Mouse (Mus musculus): Measurements from ENCODE around the gene Rfx4. TPM values are rescaled to one million over a fixed set of nuclear protein-coding genes. Genes with fewer than 3 reads are reported as not detected.

Gene Rfx4
- polyA plus RNA-seq, 1 experiment from 2014 or later, result 62.9 TPM

GRCm38 (mm10) chr10:84754851-84755785 is 744 bp upstream of the Rfx4 start:
- under 1% methylated on average over 61 of the region's 66 CpGs for WGBS
- DNase-seq (ENCODE audit: low spot score) (peak; percentile 89), ATAC-seq (ENCODE audit: insufficient read depth, low FRiP score, low TSS enrichment) (peak; percentile 77)
- H3K9me3 ChIP-seq (ENCODE audit: control insufficient read depth, low read length), result no peaks in the 10 kb centered on the region
- H3K36me3 ChIP-seq (ENCODE audit: control insufficient read depth, insufficient read depth, low read length), result no peaks in the 10 kb centered on the region
- H3K4me1 ChIP-seq (ENCODE audit: control insufficient read depth, insufficient read depth, low read length), result peaks cover 13% of the 10 kb centered on the region
- H3K4me3 ChIP-seq (ENCODE audit: low read depth, low read length), result peak overlapping the region; percentile 56
- peak overlapping the region; percentile 76 for H3K4me2 ChIP-seq (ENCODE audit: low read depth)
- peaks cover 36% of the 10 kb centered on the region for H3K27me3 ChIP-seq (ENCODE audit: control insufficient read depth, insufficient read depth, low read length)
- peak overlapping the region; percentile 62 for H3K9ac ChIP-seq (ENCODE audit: low read length)
- H3K27ac ChIP-seq (ENCODE audit: low read depth, low read length), result peak overlapping the region; percentile 96

DNA sequence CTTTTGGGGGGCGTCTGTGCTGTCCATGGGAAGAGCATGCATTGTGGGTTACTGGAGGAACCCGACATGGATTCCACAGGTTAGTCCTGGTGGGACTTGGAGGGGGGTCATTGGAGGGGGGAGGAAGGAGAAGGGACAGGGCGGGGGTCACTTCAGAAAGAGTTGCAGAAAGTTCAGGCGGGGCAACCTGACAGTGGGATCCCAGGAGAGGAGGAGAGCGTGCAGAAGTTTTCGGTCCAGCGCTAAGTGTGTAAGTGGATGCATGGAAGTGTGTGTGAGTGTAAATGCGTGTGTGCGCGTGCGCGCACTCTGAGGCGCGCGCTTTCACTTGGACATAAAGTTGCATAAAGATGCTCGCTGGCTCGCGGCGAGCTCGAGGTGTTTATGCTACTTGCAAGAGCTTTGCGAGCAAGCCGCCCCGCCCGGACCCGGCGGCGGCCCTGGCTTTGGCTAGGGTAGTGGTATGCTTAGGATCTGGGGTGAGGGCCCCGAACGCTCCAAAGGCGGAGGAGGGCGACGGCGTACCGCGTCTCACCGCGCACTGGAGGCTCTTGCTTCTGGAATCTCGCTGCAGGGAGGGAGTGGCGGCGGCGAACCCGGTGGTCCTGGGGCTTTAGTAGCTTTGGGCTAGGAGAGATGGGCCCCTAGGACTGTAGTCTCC is 703 bp downstream of the Rfx4 start:
- DNase-seq (ENCODE audit: low spot score) (peak; percentile 77), ATAC-seq (ENCODE audit: insufficient read depth, low FRiP score, low TSS enrichment) (0 out of 2 replicates have a peak, but pooled peaks have one; percentile 13)
- Histone ChIP-seq H3K27ac (ENCODE audit: low read depth, low read length) (peak overlapping the region; percentile 96), H3K4me1 (ENCODE audit: control insufficient read depth, insufficient read depth, low read length) (peaks cover 19% of the 10 kb centered on the region), H3K36me3 (ENCODE audit: control insufficient read depth, insufficient read depth, low read length) (no peaks in the 10 kb centered on the region), H3K4me2 (ENCODE audit: low read depth) (peak overlapping the region; percentile 76), H3K9me3 (ENCODE audit: control insufficient read depth, low read length) (no peaks in the 10 kb centered on the region), H3K27me3 (ENCODE audit: control insufficient read depth, insufficient read depth, low read length) (peaks cover 41% of the 10 kb centered on the region), H3K9ac (ENCODE audit: low read length) (peak overlapping the region; percentile 60), H3K4me3 (ENCODE audit: low read depth, low read length) (peak overlapping the region; percentile 56)
- WGBS, result under 1% methylated on average over 42 of the region's 42 CpGs

GRCm38 (mm10) chr10:84757426-84758199 is 1.8 kb downstream of the Rfx4 start:
- Histone ChIP-seq H3K36me3 (ENCODE audit: control insufficient read depth, insufficient read depth, low read length) (no peaks in the 10 kb centered on the region), H3K27ac (ENCODE audit: low read depth, low read length) (peak overlapping the region; percentile 96), H3K4me2 (ENCODE audit: low read depth) (peak overlapping the region; percentile 76), H3K9ac (ENCODE audit: low read length) (peak overlapping the region; percentile 60), H3K27me3 (ENCODE audit: control insufficient read depth, insufficient read depth, low read length) (peaks cover 41% of the 10 kb centered on the region), H3K4me1 (ENCODE audit: control insufficient read depth, insufficient read depth, low read length) (peaks cover 19% of the 10 kb centered on the region), H3K9me3 (ENCODE audit: control insufficient read depth, low read length) (no peaks in the 10 kb centered on the region), H3K4me3 (ENCODE audit: low read depth, low read length) (peak overlapping the region; percentile 56)
- ATAC-seq (ENCODE audit: insufficient read depth, low FRiP score, low TSS enrichment), result no peak
- WGBS, result 2% methylated on average over 22 of the region's 22 CpGs
- peak; percentile 42 for DNase-seq (ENCODE audit: low spot score)

- Histone ChIP-seq H3K27me3 (ENCODE audit: control insufficient read depth, insufficient read depth, low read length) (peaks cover 41% of the 10 kb centered on the region), H3K4me2 (ENCODE audit: low read depth) (peak overlapping the region; percentile 76), H3K36me3 (ENCODE audit: control insufficient read depth, insufficient read depth, low read length) (no peaks in the 10 kb centered on the region), H3K9ac (ENCODE audit: low read length) (peak overlapping the region; percentile 60), H3K9me3 (ENCODE audit: control insufficient read depth, low read length) (no peaks in the 10 kb centered on the region), H3K4me1 (ENCODE audit: control insufficient read depth, insufficient read depth, low read length) (peaks cover 19% of the 10 kb centered on the region), H3K27ac (ENCODE audit: low read depth, low read length) (no peak overlapping the region), H3K4me3 (ENCODE audit: low read depth, low read length) (peak overlapping the region; percentile 56)
- DNase-seq (ENCODE audit: low spot score), result no peak
- under 1% methylated on average over 5 of the region's 5 CpGs for WGBS
- no peak for ATAC-seq (ENCODE audit: insufficient read depth, low FRiP score, low TSS enrichment)
These were observed 2.3 kb downstream of the Rfx4 start for GRCm38 (mm10) chr10:84758200-84758468.

DNA sequence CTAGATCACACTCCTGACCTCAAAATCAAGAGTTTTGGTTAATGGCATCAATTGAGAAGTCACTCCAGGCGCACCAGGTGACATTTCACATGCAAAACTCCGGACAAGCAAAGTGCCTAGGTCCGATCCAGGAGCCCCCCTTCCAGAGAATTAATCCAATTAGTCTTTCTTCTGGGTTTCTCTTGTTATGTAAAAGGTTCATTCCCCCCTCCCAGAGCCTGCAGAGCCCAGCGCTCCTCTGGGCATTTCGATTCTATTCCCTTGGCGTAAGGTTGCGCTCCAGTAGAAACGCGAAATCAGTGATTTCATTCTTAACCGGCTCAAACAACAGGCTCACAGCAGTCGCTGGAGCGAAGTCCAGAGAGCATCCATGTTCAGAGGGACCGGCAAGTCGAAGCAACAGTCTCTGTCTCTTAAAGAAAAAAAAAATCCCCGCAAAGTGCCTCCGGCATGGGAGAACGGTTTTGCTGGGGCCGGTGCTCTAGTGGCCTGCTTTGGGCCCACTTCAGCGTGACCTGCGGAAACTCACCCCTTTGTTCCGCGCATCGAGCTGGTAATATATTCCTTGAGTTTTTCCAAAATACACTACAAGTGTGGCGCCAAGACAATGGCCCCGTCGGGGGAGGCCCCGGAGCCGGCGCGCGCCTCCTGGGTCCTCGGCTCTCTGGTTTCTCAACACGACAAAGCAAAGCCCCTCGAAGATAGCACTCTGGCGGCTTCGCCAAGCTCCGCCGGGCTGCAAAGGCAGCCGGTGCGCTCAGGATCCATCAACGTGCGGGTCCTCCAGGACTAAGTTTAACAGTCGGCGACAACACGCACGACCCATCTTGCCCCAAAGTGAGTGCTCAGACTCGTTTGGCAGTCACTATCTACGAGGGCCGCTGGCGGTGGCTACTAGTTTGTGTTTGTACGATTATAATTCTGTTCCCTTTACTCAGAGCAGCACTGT is 2.9 kb downstream of the Rfx4 start:
- Histone ChIP-seq H3K27me3 (ENCODE audit: control insufficient read depth, insufficient read depth, low read length) (peaks cover 41% of the 10 kb centered on the region), H3K9me3 (ENCODE audit: control insufficient read depth, low read length) (no peaks in the 10 kb centered on the region), H3K4me3 (ENCODE audit: low read depth, low read length) (peak overlapping the region; percentile 56), H3K27ac (ENCODE audit: low read depth, low read length) (peak overlapping the region; percentile 55), H3K9ac (ENCODE audit: low read length) (peak overlapping the region; percentile 60), H3K4me1 (ENCODE audit: control insufficient read depth, insufficient read depth, low read length) (peaks cover 19% of the 10 kb centered on the region), H3K4me2 (ENCODE audit: low read depth) (peak overlapping the region; percentile 76), H3K36me3 (ENCODE audit: control insufficient read depth, insufficient read depth, low read length) (no peaks in the 10 kb centered on the region)
- WGBS, result under 1% methylated on average over 51 of the region's 51 CpGs
- ATAC-seq (ENCODE audit: insufficient read depth, low FRiP score, low TSS enrichment) (no peak), DNase-seq (ENCODE audit: low spot score) (peak; percentile 68)

- Histone ChIP-seq H3K4me1 (ENCODE audit: control insufficient read depth, insufficient read depth, low read length) (peaks cover 19% of the 10 kb centered on the region), H3K9me3 (ENCODE audit: control insufficient read depth, low read length) (no peaks in the 10 kb centered on the region), H3K27ac (ENCODE audit: low read depth, low read length) (peak overlapping the region; percentile 85), H3K4me3 (ENCODE audit: low read depth, low read length) (peak overlapping the region; percentile 56), H3K9ac (ENCODE audit: low read length) (peak overlapping the region; percentile 60), H3K27me3 (ENCODE audit: control insufficient read depth, insufficient read depth, low read length) (peaks cover 39% of the 10 kb centered on the region), H3K4me2 (ENCODE audit: low read depth) (peak overlapping the region; percentile 76), H3K36me3 (ENCODE audit: control insufficient read depth, insufficient read depth, low read length) (no peaks in the 10 kb centered on the region)
- ATAC-seq (ENCODE audit: insufficient read depth, low FRiP score, low TSS enrichment), result peak; percentile 0; the same call in 1 of the 2 replicates
- 2% methylated on average over 16 of the region's 16 CpGs for WGBS
- no peak for DNase-seq (ENCODE audit: low spot score)
These were observed 3.8 kb downstream of the Rfx4 start for GRCm38 (mm10) chr10:84759511-84760117.

GRCm38 (mm10) chr10:84760118-84761111 is 4.6 kb downstream of the Rfx4 start:
- 5% methylated on average over 42 of the region's 46 CpGs for WGBS
- DNase-seq (ENCODE audit: low spot score) (peak; percentile 78), ATAC-seq (ENCODE audit: insufficient read depth, low FRiP score, low TSS enrichment) (peak; percentile 33; the same call in 1 of the 2 replicates)
- H3K36me3 ChIP-seq (ENCODE audit: control insufficient read depth, insufficient read depth, low read length), result no peaks in the 10 kb centered on the region
- H3K27ac ChIP-seq (ENCODE audit: low read depth, low read length), result peak overlapping the region; percentile 85
- H3K4me2 ChIP-seq (ENCODE audit: low read depth), result peak overlapping the region; percentile 76
- peaks cover 17% of the 10 kb centered on the region for H3K4me1 ChIP-seq (ENCODE audit: control insufficient read depth, insufficient read depth, low read length)
- no peaks in the 10 kb centered on the region for H3K9me3 ChIP-seq (ENCODE audit: control insufficient read depth, low read length)
- peaks cover 37% of the 10 kb centered on the region for H3K27me3 ChIP-seq (ENCODE audit: control insufficient read depth, insufficient read depth, low read length)
- H3K4me3 ChIP-seq (ENCODE audit: low read depth, low read length), result peak overlapping the region; percentile 56
- peak overlapping the region; percentile 60 for H3K9ac ChIP-seq (ENCODE audit: low read length)
